Mouse (Mus musculus): ENCODE data around the gene Eras. TPM values are rescaled to one million over a fixed set of nuclear protein-coding genes. Genes with fewer than 3 reads are reported as not detected.

Eras gene
- polyA plus RNA-seq, 1 experiment from 2014 or later, result not detected

DNA sequence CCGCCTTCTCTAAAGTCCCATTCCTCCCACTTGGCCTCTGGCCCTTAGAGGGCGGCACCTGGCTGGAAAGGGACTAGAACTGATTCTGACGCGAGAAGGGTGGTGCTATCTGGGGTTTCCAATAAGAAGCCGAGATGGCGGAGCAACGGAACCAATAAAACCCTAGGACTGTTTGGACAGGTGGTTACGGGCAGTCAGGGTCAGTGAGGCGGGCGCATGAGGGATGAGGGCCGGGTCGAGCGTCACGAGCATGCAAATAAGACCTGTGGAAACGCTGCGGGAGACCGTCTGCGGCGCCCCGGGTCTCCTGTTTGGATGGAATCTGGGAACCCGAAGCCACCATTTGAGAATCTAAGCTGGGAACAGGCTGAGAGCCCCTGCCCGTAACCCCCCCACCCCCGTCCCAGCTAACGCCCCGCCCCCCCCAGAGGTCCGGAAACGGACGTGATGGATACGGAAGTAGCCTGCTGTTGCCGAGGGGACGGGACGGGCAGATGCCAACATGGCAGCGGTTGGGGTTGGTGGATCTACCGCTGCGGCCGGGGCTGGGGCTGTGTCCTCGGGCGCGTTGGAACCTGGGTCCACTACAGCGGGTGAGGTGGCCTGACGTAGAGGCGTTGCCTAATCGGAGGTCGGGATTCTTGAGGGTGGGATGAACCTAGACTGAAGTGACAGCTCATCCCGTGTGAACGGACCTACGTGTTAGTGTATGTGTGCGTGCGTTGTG, 44.4 kb downstream of the Eras start, which contains the start of gene Slc35a2:
Slc35a2 (plus strand) TSS at position 188 of the 727 bp plus-strand sequence.
- Histone ChIP-seq H3K9me3 (ENCODE audit: control insufficient read depth, low read length) (no peaks in the 10 kb centered on the region), H3K27ac (ENCODE audit: low read length) (peak within 1 kb of the TSS; percentile 80), H3K27me3 (replicated peaks; ENCODE audit: control insufficient read depth, insufficient read depth, low read length) (no peaks in the 10 kb centered on the region), H3K9ac (ENCODE audit: low read depth, low read length) (peak within 1 kb of the TSS; percentile 62), H3K4me1 (ENCODE audit: control insufficient read depth, insufficient read depth, low read length) (no peaks in the 10 kb centered on the region), H3K36me3 (ENCODE audit: control insufficient read depth, insufficient read depth, low read length) (no peaks in the 10 kb centered on the region), H3K4me2 (ENCODE audit: low read depth, low read length) (peak within 1 kb of the TSS; percentile 48), H3K4me3 (ENCODE audit: low read length) (peak within 1 kb of the TSS; percentile 62)
- peak; percentile 97 for ATAC-seq
- WGBS, result 13% methylated on average over 47 of the region's 49 CpGs

DNA sequence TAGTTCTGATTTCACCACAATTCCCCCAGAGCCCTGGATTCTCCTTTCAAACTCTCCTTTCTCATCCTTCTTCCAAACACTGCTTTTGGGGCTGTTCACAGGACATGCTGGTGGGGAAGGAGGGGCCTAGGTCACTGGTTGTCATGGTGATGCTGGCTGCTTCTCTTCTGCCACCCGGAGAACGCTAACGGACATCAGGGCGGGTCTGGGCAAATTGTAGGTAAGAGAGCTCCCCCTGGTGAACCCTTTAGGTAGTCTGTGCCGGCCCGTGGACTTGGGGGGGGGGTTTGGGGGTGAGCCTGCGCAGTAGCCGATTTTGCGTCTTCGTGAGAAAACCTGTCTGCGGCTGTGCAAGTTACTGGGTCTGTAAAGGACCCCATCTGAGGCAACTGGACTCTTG, 48.6 kb downstream of the Eras start:
- Histone ChIP-seq H3K4me1 (ENCODE audit: control insufficient read depth, insufficient read depth, low read length) (no peaks in the 10 kb centered on the region; the same call in 1 of the 2 replicates), H3K4me3 (ENCODE audit: low read length) (peak overlapping the region; percentile 7; the same call in 1 of the 2 replicates), H3K9me3 (ENCODE audit: control insufficient read depth, low read length) (no peaks in the 10 kb centered on the region), H3K27ac (ENCODE audit: low read length) (no peak overlapping the region), H3K27me3 (replicated peaks; ENCODE audit: control insufficient read depth, insufficient read depth, low read length) (no peaks in the 10 kb centered on the region), H3K36me3 (ENCODE audit: control insufficient read depth, insufficient read depth, low read length) (no peaks in the 10 kb centered on the region), H3K9ac (ENCODE audit: low read depth, low read length) (no peak overlapping the region), H3K4me2 (ENCODE audit: low read depth, low read length) (peak overlapping the region; percentile 24; the same call in 1 of the 2 replicates)
- WGBS, result 14% methylated on average over 11 of the region's 11 CpGs
- ATAC-seq, result no peak

DNA sequence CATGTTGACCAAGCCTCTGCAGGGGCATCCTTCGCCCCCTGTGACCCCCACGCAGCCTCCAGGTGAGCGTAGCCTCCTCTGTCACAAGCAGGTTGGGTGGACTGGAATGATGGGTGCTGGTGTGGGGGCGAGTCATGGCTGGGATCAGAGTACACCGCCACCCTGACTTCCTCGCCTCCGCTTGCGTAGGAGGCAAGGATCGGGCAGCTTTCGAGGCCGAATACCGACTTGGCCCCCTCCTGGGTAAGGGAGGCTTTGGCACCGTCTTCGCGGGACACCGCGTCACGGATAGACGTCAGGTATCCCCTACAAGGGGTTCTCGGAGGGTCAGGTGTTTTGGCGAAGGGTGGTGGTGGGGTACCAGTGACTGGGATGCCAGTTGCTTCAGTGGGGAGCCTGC, 49.9 kb downstream of the Eras start:
- Histone ChIP-seq H3K27me3 (replicated peaks; ENCODE audit: control insufficient read depth, insufficient read depth, low read length) (no peaks in the 10 kb centered on the region), H3K4me3 (ENCODE audit: low read length) (peak overlapping the region; percentile 57), H3K9me3 (ENCODE audit: control insufficient read depth, low read length) (no peaks in the 10 kb centered on the region), H3K4me2 (ENCODE audit: low read depth, low read length) (peak overlapping the region; percentile 88), H3K4me1 (ENCODE audit: control insufficient read depth, insufficient read depth, low read length) (no peaks in the 10 kb centered on the region; the same call in 1 of the 2 replicates), H3K9ac (ENCODE audit: low read depth, low read length) (peak overlapping the region; percentile 71), H3K36me3 (ENCODE audit: control insufficient read depth, insufficient read depth, low read length) (no peaks in the 10 kb centered on the region), H3K27ac (ENCODE audit: low read length) (no peak overlapping the region)
- WGBS, result 16% methylated on average over 21 of the region's 21 CpGs
- ATAC-seq, result peak; percentile 38; the same call in 1 of the 2 replicates

DNA sequence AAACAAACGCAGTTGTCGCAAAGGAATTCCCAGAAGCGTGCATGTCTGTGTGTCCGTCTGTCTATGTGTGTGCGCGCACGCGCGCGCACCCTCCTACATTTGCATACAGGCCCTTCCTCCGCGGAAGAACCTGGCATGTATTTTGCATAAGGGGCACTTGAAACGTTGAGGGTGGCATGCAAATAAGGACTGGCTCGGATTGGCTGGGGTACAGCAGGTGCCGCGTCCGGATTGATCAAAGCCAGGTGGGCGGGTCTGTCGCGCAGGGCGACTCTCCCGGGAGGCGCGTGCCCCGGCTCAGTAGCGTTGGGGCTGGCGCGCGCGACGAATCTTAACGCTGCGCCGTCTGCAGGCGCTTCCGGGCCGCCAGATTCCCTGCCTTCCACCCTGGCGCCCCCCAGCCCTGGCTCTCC, 50.4 kb downstream of the Eras start, which contains the start of gene Pim2:
Pim2 (plus strand) TSS at position 256 of the 413 bp plus-strand sequence.
- 19% methylated on average over 38 of the region's 38 CpGs for WGBS
- Histone ChIP-seq H3K9me3 (ENCODE audit: control insufficient read depth, low read length) (no peaks in the 10 kb centered on the region), H3K4me1 (ENCODE audit: control insufficient read depth, insufficient read depth, low read length) (no peaks in the 10 kb centered on the region; the same call in 1 of the 2 replicates), H3K27me3 (replicated peaks; ENCODE audit: control insufficient read depth, insufficient read depth, low read length) (no peaks in the 10 kb centered on the region), H3K4me2 (ENCODE audit: low read depth, low read length) (peak within 1 kb of the TSS; percentile 88), H3K27ac (ENCODE audit: low read length) (no peak within 1 kb of the TSS), H3K9ac (ENCODE audit: low read depth, low read length) (peak within 1 kb of the TSS; percentile 71), H3K36me3 (ENCODE audit: control insufficient read depth, insufficient read depth, low read length) (no peaks in the 10 kb centered on the region), H3K4me3 (ENCODE audit: low read length) (peak within 1 kb of the TSS; percentile 57)
- peak; percentile 96 for ATAC-seq

Other genes with a start within 250 kb of the Eras start
- gene Magix, start 247.4 kb downstream of the Eras start, polyA plus RNA-seq (2015; fragmentation: Nextera tagmentation; extraction: Ambion mirVana), result 0.71 and 0.93 TPM in 2 replicates
- 28.0 and 29.5 TPM in 2 replicates for gene Gpkow, start 231.5 kb downstream of the Eras start, polyA plus RNA-seq (2015; fragmentation: Nextera tagmentation; extraction: Ambion mirVana)
- 25.8 and 26.6 TPM in 2 replicates for gene Wdr45, start 214.3 kb downstream of the Eras start, polyA plus RNA-seq (2015; fragmentation: Nextera tagmentation; extraction: Ambion mirVana)
- gene Gm45208, start 206.4 kb downstream of the Eras start, polyA plus RNA-seq (2015; fragmentation: Nextera tagmentation; extraction: Ambion mirVana), result 0.37 TPM in 1 of 2 replicates, not detected in the other
- gene Praf2, start 200.2 kb downstream of the Eras start, polyA plus RNA-seq (2015; fragmentation: Nextera tagmentation; extraction: Ambion mirVana), result 59.7 and 60.8 TPM in 2 replicates
- gene Ccdc120, start 177.7 kb downstream of the Eras start, polyA plus RNA-seq (2015; fragmentation: Nextera tagmentation; extraction: Ambion mirVana), result 9.2 and 12.0 TPM in 2 replicates
- 19.2 and 21.2 TPM in 2 replicates for gene Tfe3, start 166.0 kb downstream of the Eras start, polyA plus RNA-seq (2015; fragmentation: Nextera tagmentation; extraction: Ambion mirVana)
- 36.6 and 37.5 TPM in 2 replicates for gene Gripap1, start 138.8 kb downstream of the Eras start, polyA plus RNA-seq (2015; fragmentation: Nextera tagmentation; extraction: Ambion mirVana)
- 1.2 and 1.3 TPM in 2 replicates for gene Kcnd1, start 106.3 kb downstream of the Eras start, polyA plus RNA-seq (2015; fragmentation: Nextera tagmentation; extraction: Ambion mirVana)
- gene Otud5, start 87.2 kb downstream of the Eras start, polyA plus RNA-seq (2015; fragmentation: Nextera tagmentation; extraction: Ambion mirVana), result 25.9 and 27.7 TPM in 2 replicates
- 13.6 and 15.3 TPM in 2 replicates for gene Pim2, start 50.3 kb downstream of the Eras start, polyA plus RNA-seq (2015; fragmentation: Nextera tagmentation; extraction: Ambion mirVana)
- 46.5 and 50.8 TPM in 2 replicates for gene Slc35a2, start 44.6 kb downstream of the Eras start, polyA plus RNA-seq (2015; fragmentation: Nextera tagmentation; extraction: Ambion mirVana)
- 95.3 and 101 TPM in 2 replicates for gene Pqbp1, start 29.3 kb downstream of the Eras start, polyA plus RNA-seq (2015; fragmentation: Nextera tagmentation; extraction: Ambion mirVana)
- gene Timm17b, start 29.2 kb downstream of the Eras start, polyA plus RNA-seq (2015; fragmentation: Nextera tagmentation; extraction: Ambion mirVana), result 132 and 141 TPM in 2 replicates
- not detected in 2 replicates for gene Gm10491, start 20.8 kb downstream of the Eras start, polyA plus RNA-seq (2015; fragmentation: Nextera tagmentation; extraction: Ambion mirVana)
- gene Gm10490, start 19.1 kb downstream of the Eras start, polyA plus RNA-seq (2015; fragmentation: Nextera tagmentation; extraction: Ambion mirVana), result not detected in 2 replicates
- gene Pcsk1n, start 8.8 kb downstream of the Eras start, polyA plus RNA-seq (2015; fragmentation: Nextera tagmentation; extraction: Ambion mirVana), result 10.6 and 10.7 TPM in 2 replicates
- 16.8 and 17.3 TPM in 2 replicates for gene Hdac6, start 19.3 kb upstream of the Eras start, polyA plus RNA-seq (2015; fragmentation: Nextera tagmentation; extraction: Ambion mirVana)
- 0.93 and 2.5 TPM in 2 replicates for gene Gata1, start 49.5 kb upstream of the Eras start, polyA plus RNA-seq (2015; fragmentation: Nextera tagmentation; extraction: Ambion mirVana)
- 8.8 and 12.7 TPM in 2 replicates for gene Glod5, start 89.9 kb upstream of the Eras start, polyA plus RNA-seq (2015; fragmentation: Nextera tagmentation; extraction: Ambion mirVana)
- 36.7 and 43.7 TPM in 2 replicates for gene Suv39h1, start 146.2 kb upstream of the Eras start, polyA plus RNA-seq (2015; fragmentation: Nextera tagmentation; extraction: Ambion mirVana)
- 0.61 and 0.87 TPM in 2 replicates for gene Was, start 161.9 kb upstream of the Eras start, polyA plus RNA-seq (2015; fragmentation: Nextera tagmentation; extraction: Ambion mirVana)
- gene Wdr13, start 204.3 kb upstream of the Eras start, polyA plus RNA-seq (2015; fragmentation: Nextera tagmentation; extraction: Ambion mirVana), result 19.8 and 22.3 TPM in 2 replicates
- 372 and 405 TPM in 2 replicates for gene Rbm3, start 217.3 kb upstream of the Eras start, polyA plus RNA-seq (2015; fragmentation: Nextera tagmentation; extraction: Ambion mirVana)
- 8.6 and 10.0 TPM in 2 replicates for gene Tbc1d25, start 247.6 kb upstream of the Eras start, polyA plus RNA-seq (2015; fragmentation: Nextera tagmentation; extraction: Ambion mirVana)